Mouse (Mus musculus): ENCODE results near the gene Cdk6. TPM values are rescaled to one million over a fixed set of nuclear protein-coding genes. Genes with fewer than 3 reads are reported as not detected.

Gene Cdk6
- total RNA-seq, 2 experiments from 2014 or later: 179 to 200 TPM

Other genes starting within 250 kb of the Cdk6 start
- 63.1 and 67.0 TPM in 2 replicates for gene Fam133b, start 202.3 kb downstream of the Cdk6 start, total RNA-seq (2014; fragmentation: Nextera tagmentation)
- 91.9 and 134 TPM in 2 replicates for gene Fam133b, start 202.3 kb downstream of the Cdk6 start, total RNA-seq (2017)
- 16.9 and 27.6 TPM in 2 replicates for gene 1700109H08Rik, start 230.1 kb downstream of the Cdk6 start, total RNA-seq (2014; fragmentation: Nextera tagmentation)
- gene 1700109H08Rik, start 230.1 kb downstream of the Cdk6 start, total RNA-seq (2017): 11.5 and 12.3 TPM in 2 replicates

Measured in megakaryocyte-erythroid progenitor cell, adult 5-6 weeks (primary cell).